Mouse (Mus musculus): ENCODE measurements around the gene Tnfaip8l1. TPM values are rescaled to one million over a fixed set of nuclear protein-coding genes. Genes with fewer than 3 reads are reported as not detected.

Gene Tnfaip8l1
- polyA plus RNA-seq, 1 experiment from 2014 or later, result 10.9 TPM

DNA sequence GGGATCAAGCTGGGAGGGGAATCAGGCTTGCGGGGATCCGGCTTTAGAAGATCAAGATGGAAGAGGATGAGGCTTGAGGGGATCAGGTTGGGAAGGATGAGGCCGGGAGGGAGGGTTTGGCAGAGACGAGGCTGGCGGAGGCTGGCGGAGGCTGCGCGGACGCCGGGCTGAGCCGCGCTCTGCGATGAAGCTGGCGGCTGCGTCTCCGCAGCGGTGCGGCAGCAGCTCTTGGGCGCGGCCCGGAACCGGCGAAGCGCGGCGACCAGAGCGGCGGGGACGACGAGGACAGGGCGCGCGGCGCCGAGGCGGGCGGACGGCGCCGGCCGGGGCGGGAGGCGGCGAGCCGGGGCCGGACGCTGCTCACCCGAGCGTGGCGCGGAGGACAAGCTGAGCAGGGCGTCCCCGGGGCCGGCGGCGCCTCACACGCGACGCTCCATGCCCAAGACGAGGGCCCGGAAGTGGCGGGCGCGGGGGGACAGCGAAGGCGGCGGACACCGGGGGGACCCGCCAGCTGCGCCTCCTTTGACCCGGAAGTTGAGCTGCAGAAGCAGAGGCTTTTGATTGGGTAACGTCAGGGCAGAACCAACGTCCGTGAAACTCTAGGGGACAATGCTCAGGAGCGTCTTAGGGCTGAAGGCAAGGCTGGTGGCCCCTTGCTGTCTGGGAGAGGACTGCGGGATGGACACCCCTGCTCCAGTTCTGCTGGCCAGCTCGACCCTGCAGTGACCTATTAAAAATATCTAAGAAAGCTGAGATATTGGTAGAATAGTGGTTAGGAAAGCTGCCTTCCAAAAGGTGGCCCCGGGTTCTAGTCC is 56.3 kb downstream of the Tnfaip8l1 start, which contains the start of gene Dpp9:
TSS of gene Dpp9 (minus strand) at position 529 of the 815 bp plus-strand sequence.
- Histone ChIP-seq H3K36me3 (ENCODE audit: control insufficient read depth, insufficient read depth, low read length) (no peaks in the 10 kb centered on the region), H3K27me3 (replicated peaks; ENCODE audit: control insufficient read depth, insufficient read depth, low read length) (no peaks in the 10 kb centered on the region), H3K4me1 (ENCODE audit: control insufficient read depth, insufficient read depth, low read length) (peaks cover 19% of the 10 kb centered on the region), H3K4me2 (ENCODE audit: low read length) (peak within 1 kb of the TSS; percentile 89), H3K27ac (ENCODE audit: low read depth, low read length) (peak within 1 kb of the TSS; percentile 87), H3K4me3 (ENCODE audit: low read depth, low read length) (peak within 1 kb of the TSS; percentile 78), H3K9me3 (replicated peaks; ENCODE audit: control insufficient read depth, low read length) (no peaks in the 10 kb centered on the region), H3K9ac (ENCODE audit: low read length) (peak within 1 kb of the TSS; percentile 89)
- WGBS, result under 1% methylated on average over 72 of the region's 78 CpGs
- ATAC-seq (peak; percentile 99), DNase-seq (ENCODE audit: low spot score) (peak; percentile 97)

- H3K27ac ChIP-seq (ENCODE audit: low read depth, low read length), result peak overlapping the region; percentile 87
- peaks cover 19% of the 10 kb centered on the region for H3K4me1 ChIP-seq (ENCODE audit: control insufficient read depth, insufficient read depth, low read length)
- peak overlapping the region; percentile 89 for H3K4me2 ChIP-seq (ENCODE audit: low read length)
- no peaks in the 10 kb centered on the region for H3K9me3 ChIP-seq (replicated peaks; ENCODE audit: control insufficient read depth, low read length)
- no peaks in the 10 kb centered on the region for H3K36me3 ChIP-seq (ENCODE audit: control insufficient read depth, insufficient read depth, low read length)
- no peaks in the 10 kb centered on the region for H3K27me3 ChIP-seq (replicated peaks; ENCODE audit: control insufficient read depth, insufficient read depth, low read length)
- H3K4me3 ChIP-seq (ENCODE audit: low read depth, low read length), result peak overlapping the region; percentile 78
- H3K9ac ChIP-seq (ENCODE audit: low read length), result peak overlapping the region; percentile 89
- no peak for ATAC-seq
- no peak for DNase-seq (ENCODE audit: low spot score)
- whole genome bisulfite sequencing, result 49% methylated on average over 12 of the region's 12 CpGs
These were observed 57.0 kb downstream of the Tnfaip8l1 start for GRCm38 (mm10) chr17:56219251-56219650.

GRCm38 (mm10) chr17:56219805-56220204 is 57.5 kb downstream of the Tnfaip8l1 start:
- Histone ChIP-seq H3K27me3 (replicated peaks; ENCODE audit: control insufficient read depth, insufficient read depth, low read length) (no peaks in the 10 kb centered on the region), H3K4me3 (ENCODE audit: low read depth, low read length) (no peak overlapping the region), H3K27ac (ENCODE audit: low read depth, low read length) (no peak overlapping the region), H3K4me2 (ENCODE audit: low read length) (no peak overlapping the region), H3K9me3 (replicated peaks; ENCODE audit: control insufficient read depth, low read length) (no peaks in the 10 kb centered on the region), H3K4me1 (ENCODE audit: control insufficient read depth, insufficient read depth, low read length) (peaks cover 19% of the 10 kb centered on the region), H3K36me3 (ENCODE audit: control insufficient read depth, insufficient read depth, low read length) (no peaks in the 10 kb centered on the region), H3K9ac (ENCODE audit: low read length) (no peak overlapping the region)
- WGBS, result 74% methylated on average over 3 of the region's 3 CpGs
- no peak for DNase-seq (ENCODE audit: low spot score)
- ATAC-seq, result no peak

Small RNAs within 50 kb of the gene (microRNA-seq; reads per million reads assigned to microRNA genes)
- not detected for gene Gm44397

Other genes starting within 250 kb of the Tnfaip8l1 start
- 9.8 and 10.3 TPM in 2 replicates for gene Zfp119b, start 213.0 kb upstream of the Tnfaip8l1 start, polyA plus RNA-seq (2014; fragmentation: Nextera tagmentation; extraction: Ambion mirVana)
- gene Ebi3, start 209.8 kb upstream of the Tnfaip8l1 start, polyA plus RNA-seq (2014; fragmentation: Nextera tagmentation; extraction: Ambion mirVana), result 2.6 and 3.8 TPM in 2 replicates
- gene Yju2, start 203.4 kb upstream of the Tnfaip8l1 start, polyA plus RNA-seq (2014; fragmentation: Nextera tagmentation; extraction: Ambion mirVana), result 25.4 and 26.1 TPM in 2 replicates
- 109 and 111 TPM in 2 replicates for gene Shd, start 192.0 kb upstream of the Tnfaip8l1 start, polyA plus RNA-seq (2014; fragmentation: Nextera tagmentation; extraction: Ambion mirVana)
- gene Fsd1, start 176.0 kb upstream of the Tnfaip8l1 start, polyA plus RNA-seq (2014; fragmentation: Nextera tagmentation; extraction: Ambion mirVana), result 106 and 121 TPM in 2 replicates
- 4.7 and 5.0 TPM in 2 replicates for gene Stap2, start 156.9 kb upstream of the Tnfaip8l1 start, polyA plus RNA-seq (2014; fragmentation: Nextera tagmentation; extraction: Ambion mirVana)
- 170 TPM in 2 replicates for gene Mpnd, start 156.8 kb upstream of the Tnfaip8l1 start, polyA plus RNA-seq (2014; fragmentation: Nextera tagmentation; extraction: Ambion mirVana)
- gene Sh3gl1, start 125.8 kb upstream of the Tnfaip8l1 start, polyA plus RNA-seq (2014; fragmentation: Nextera tagmentation; extraction: Ambion mirVana), result 96.0 and 113 TPM in 2 replicates
- gene Chaf1a, start 122.0 kb upstream of the Tnfaip8l1 start, polyA plus RNA-seq (2014; fragmentation: Nextera tagmentation; extraction: Ambion mirVana), result 6.8 and 6.9 TPM in 2 replicates
- gene Ubxn6, start 87.4 kb upstream of the Tnfaip8l1 start, polyA plus RNA-seq (2014; fragmentation: Nextera tagmentation; extraction: Ambion mirVana), result 68.8 and 83.7 TPM in 2 replicates
- 81.5 and 109 TPM in 2 replicates for gene Hdgfl2, start 82.8 kb upstream of the Tnfaip8l1 start, polyA plus RNA-seq (2014; fragmentation: Nextera tagmentation; extraction: Ambion mirVana)
- 0.04 and 0.07 TPM in 2 replicates for gene Plin4, start 52.7 kb upstream of the Tnfaip8l1 start, polyA plus RNA-seq (2014; fragmentation: Nextera tagmentation; extraction: Ambion mirVana)
- gene Plin5, start 44.9 kb upstream of the Tnfaip8l1 start, polyA plus RNA-seq (2014; fragmentation: Nextera tagmentation; extraction: Ambion mirVana), result 0.42 and 0.67 TPM in 2 replicates
- gene Lrg1, start 40.5 kb upstream of the Tnfaip8l1 start, polyA plus RNA-seq (2014; fragmentation: Nextera tagmentation; extraction: Ambion mirVana), result not detected in 2 replicates
- 9.4 and 12.1 TPM in 2 replicates for gene Sema6b, start 22.1 kb upstream of the Tnfaip8l1 start, polyA plus RNA-seq (2014; fragmentation: Nextera tagmentation; extraction: Ambion mirVana)
- gene Mydgf, start 21.4 kb downstream of the Tnfaip8l1 start, polyA plus RNA-seq (2014; fragmentation: Nextera tagmentation; extraction: Ambion mirVana), result 58.8 and 63.5 TPM in 2 replicates
- 18.3 and 25.9 TPM in 2 replicates for gene Dpp9, start 56.4 kb downstream of the Tnfaip8l1 start, polyA plus RNA-seq (2014; fragmentation: Nextera tagmentation; extraction: Ambion mirVana)
- 18.0 and 22.0 TPM in 2 replicates for gene Fem1a, start 94.3 kb downstream of the Tnfaip8l1 start, polyA plus RNA-seq (2014; fragmentation: Nextera tagmentation; extraction: Ambion mirVana)
- gene Ticam1, start 114.3 kb downstream of the Tnfaip8l1 start, polyA plus RNA-seq (2014; fragmentation: Nextera tagmentation; extraction: Ambion mirVana), result 1.5 and 2.2 TPM in 2 replicates
- gene Plin3, start 130.4 kb downstream of the Tnfaip8l1 start, polyA plus RNA-seq (2014; fragmentation: Nextera tagmentation; extraction: Ambion mirVana), result 15.3 and 17.8 TPM in 2 replicates
- not detected in 2 replicates for gene Arrdc5, start 137.8 kb downstream of the Tnfaip8l1 start, polyA plus RNA-seq (2014; fragmentation: Nextera tagmentation; extraction: Ambion mirVana)
- gene Uhrf1, start 140.8 kb downstream of the Tnfaip8l1 start, polyA plus RNA-seq (2014; fragmentation: Nextera tagmentation; extraction: Ambion mirVana), result 38.9 and 47.4 TPM in 2 replicates
- gene Kdm4b, start 163.6 kb downstream of the Tnfaip8l1 start, polyA plus RNA-seq (2014; fragmentation: Nextera tagmentation; extraction: Ambion mirVana), result 41.7 and 58.5 TPM in 2 replicates

All from forebrain, embryonic 14.5 days (tissue).